Mouse (Mus musculus): ENCODE results near the gene Adamtsl4. TPM values are rescaled to one million over a fixed set of nuclear protein-coding genes. Genes with fewer than 3 reads are reported as not detected.

The Adamtsl4 gene
- polyA plus RNA-seq, 1 experiment from 2014 or later = 1.1 TPM

- WGBS = 72% methylated on average over 10 of the region's 10 CpGs
Measured at GRCm38 (mm10) chr3:95645313-95646235, 42.1 kb downstream of the Adamtsl4 start.

GRCm38 (mm10) chr3:95643097-95643496 is 44.6 kb downstream of the Adamtsl4 start:
- WGBS = 93% methylated on average over 7 of the region's 7 CpGs
- Histone ChIP-seq H3K27me3 (ENCODE audit: control insufficient read depth, insufficient read depth, low read length) (no peaks in the 10 kb centered on the region), H3K27ac (ENCODE audit: low read depth, low read length) (no peak overlapping the region), H3K4me2 (ENCODE audit: low read depth, low read length) (no peak overlapping the region), H3K4me3 (ENCODE audit: low read depth, low read length) (no peak overlapping the region), H3K9me3 (ENCODE audit: control insufficient read depth, low read length) (no peaks in the 10 kb centered on the region), H3K36me3 (ENCODE audit: control insufficient read depth, insufficient read depth, low read length) (no peaks in the 10 kb centered on the region), H3K9ac (replicated peaks; ENCODE audit: low read depth, low read length) (no peak overlapping the region), H3K4me1 (ENCODE audit: control insufficient read depth, insufficient read depth, low read length) (no peaks in the 10 kb centered on the region)
- no peak for ATAC-seq (ENCODE audit: low read depth)

More at GRCm38 (mm10) chr3:95645313-95646235, 42.1 kb downstream of the Adamtsl4 start:
- Histone ChIP-seq H3K4me1 (ENCODE audit: control insufficient read depth, insufficient read depth, low read length) (no peaks in the 10 kb centered on the region), H3K9me3 (ENCODE audit: control insufficient read depth, low read length) (no peaks in the 10 kb centered on the region), H3K27me3 (ENCODE audit: control insufficient read depth, insufficient read depth, low read length) (no peaks in the 10 kb centered on the region), H3K4me2 (ENCODE audit: low read depth, low read length) (no peak overlapping the region), H3K36me3 (ENCODE audit: control insufficient read depth, insufficient read depth, low read length) (no peaks in the 10 kb centered on the region), H3K4me3 (ENCODE audit: low read depth, low read length) (no peak overlapping the region), H3K27ac (ENCODE audit: low read depth, low read length) (no peak overlapping the region), H3K9ac (replicated peaks; ENCODE audit: low read depth, low read length) (no peak overlapping the region)
- no peak for ATAC-seq (ENCODE audit: low read depth)

GRCm38 (mm10) chr3:95639694-95640093 is 48.0 kb downstream of the Adamtsl4 start:
- ATAC-seq (ENCODE audit: low read depth) = no peak
- 96% methylated on average over 1 of the region's 1 CpGs for WGBS
- no peak overlapping the region for H3K4me2 ChIP-seq (ENCODE audit: low read depth, low read length)

GRCm38 (mm10) chr3:95636072-95636471 is 51.6 kb downstream of the Adamtsl4 start:
- Histone ChIP-seq H3K4me2 (ENCODE audit: low read depth, low read length) (no peak overlapping the region), H3K4me1 (ENCODE audit: control insufficient read depth, insufficient read depth, low read length) (no peaks in the 10 kb centered on the region), H3K36me3 (ENCODE audit: control insufficient read depth, insufficient read depth, low read length) (peaks cover 41% of the 10 kb centered on the region), H3K27me3 (ENCODE audit: control insufficient read depth, insufficient read depth, low read length) (no peaks in the 10 kb centered on the region), H3K9me3 (ENCODE audit: control insufficient read depth, low read length) (no peaks in the 10 kb centered on the region), H3K9ac (replicated peaks; ENCODE audit: low read depth, low read length) (no peak overlapping the region), H3K4me3 (ENCODE audit: low read depth, low read length) (no peak overlapping the region), H3K27ac (ENCODE audit: low read depth, low read length) (no peak overlapping the region)
- ATAC-seq (ENCODE audit: low read depth) = no peak
- WGBS = 88% methylated on average over 4 of the region's 4 CpGs

More at GRCm38 (mm10) chr3:95639694-95640093, 48.0 kb downstream of the Adamtsl4 start:
- Histone ChIP-seq H3K9ac (replicated peaks; ENCODE audit: low read depth, low read length) (no peak overlapping the region), H3K27me3 (ENCODE audit: control insufficient read depth, insufficient read depth, low read length) (no peaks in the 10 kb centered on the region), H3K36me3 (ENCODE audit: control insufficient read depth, insufficient read depth, low read length) (peaks cover 18% of the 10 kb centered on the region), H3K4me3 (ENCODE audit: low read depth, low read length) (no peak overlapping the region), H3K27ac (ENCODE audit: low read depth, low read length) (no peak overlapping the region), H3K4me1 (ENCODE audit: control insufficient read depth, insufficient read depth, low read length) (no peaks in the 10 kb centered on the region), H3K9me3 (ENCODE audit: control insufficient read depth, low read length) (no peaks in the 10 kb centered on the region)

GRCm38 (mm10) chr3:95635636-95636035 is 52.1 kb downstream of the Adamtsl4 start:
- Histone ChIP-seq H3K36me3 (ENCODE audit: control insufficient read depth, insufficient read depth, low read length) (peaks cover 45% of the 10 kb centered on the region), H3K4me3 (ENCODE audit: low read depth, low read length) (no peak overlapping the region), H3K4me1 (ENCODE audit: control insufficient read depth, insufficient read depth, low read length) (no peaks in the 10 kb centered on the region), H3K9ac (replicated peaks; ENCODE audit: low read depth, low read length) (no peak overlapping the region), H3K4me2 (ENCODE audit: low read depth, low read length) (no peak overlapping the region), H3K27me3 (ENCODE audit: control insufficient read depth, insufficient read depth, low read length) (no peaks in the 10 kb centered on the region), H3K27ac (ENCODE audit: low read depth, low read length) (no peak overlapping the region), H3K9me3 (ENCODE audit: control insufficient read depth, low read length) (no peaks in the 10 kb centered on the region)
- WGBS = 82% methylated on average over 4 of the region's 4 CpGs
- ATAC-seq (ENCODE audit: low read depth) = no peak

- no peak for ATAC-seq (ENCODE audit: low read depth)
- no peak overlapping the region for H3K27ac ChIP-seq (ENCODE audit: low read depth, low read length)
- 80% methylated on average over 12 of the region's 12 CpGs for WGBS
Measured at GRCm38 (mm10) chr3:95632648-95633588, 54.8 kb downstream of the Adamtsl4 start.

GRCm38 (mm10) chr3:95631304-95631703 is 56.4 kb downstream of the Adamtsl4 start:
- Histone ChIP-seq H3K4me2 (ENCODE audit: low read depth, low read length) (no peak overlapping the region), H3K9me3 (ENCODE audit: control insufficient read depth, low read length) (no peaks in the 10 kb centered on the region), H3K4me1 (ENCODE audit: control insufficient read depth, insufficient read depth, low read length) (peaks cover 9% of the 10 kb centered on the region), H3K4me3 (ENCODE audit: low read depth, low read length) (no peak overlapping the region), H3K27me3 (ENCODE audit: control insufficient read depth, insufficient read depth, low read length) (no peaks in the 10 kb centered on the region), H3K36me3 (ENCODE audit: control insufficient read depth, insufficient read depth, low read length) (peaks cover 71% of the 10 kb centered on the region), H3K9ac (replicated peaks; ENCODE audit: low read depth, low read length) (no peak overlapping the region), H3K27ac (ENCODE audit: low read depth, low read length) (no peak overlapping the region)
- 79% methylated on average over 6 of the region's 6 CpGs for WGBS
- ATAC-seq (ENCODE audit: low read depth) = no peak

More at GRCm38 (mm10) chr3:95632648-95633588, 54.8 kb downstream of the Adamtsl4 start:
- peaks cover 72% of the 10 kb centered on the region for H3K36me3 ChIP-seq (ENCODE audit: control insufficient read depth, insufficient read depth, low read length)
- H3K9me3 ChIP-seq (ENCODE audit: control insufficient read depth, low read length) = no peaks in the 10 kb centered on the region
- H3K4me3 ChIP-seq (ENCODE audit: low read depth, low read length) = no peak overlapping the region
- H3K4me1 ChIP-seq (ENCODE audit: control insufficient read depth, insufficient read depth, low read length) = no peaks in the 10 kb centered on the region
- no peak overlapping the region for H3K4me2 ChIP-seq (ENCODE audit: low read depth, low read length)
- no peak overlapping the region for H3K9ac ChIP-seq (replicated peaks; ENCODE audit: low read depth, low read length)
- no peaks in the 10 kb centered on the region for H3K27me3 ChIP-seq (ENCODE audit: control insufficient read depth, insufficient read depth, low read length)

- H3K4me1 ChIP-seq (ENCODE audit: control insufficient read depth, insufficient read depth, low read length) = peaks cover 14% of the 10 kb centered on the region
- no peak overlapping the region for H3K9ac ChIP-seq (replicated peaks; ENCODE audit: low read depth, low read length)
- no peak overlapping the region for H3K27ac ChIP-seq (ENCODE audit: low read depth, low read length)
- no peaks in the 10 kb centered on the region for H3K27me3 ChIP-seq (ENCODE audit: control insufficient read depth, insufficient read depth, low read length)
- H3K4me3 ChIP-seq (ENCODE audit: low read depth, low read length) = no peak overlapping the region
- ATAC-seq (ENCODE audit: low read depth) = no peak
- H3K4me2 ChIP-seq (ENCODE audit: low read depth, low read length) = no peak overlapping the region
- H3K36me3 ChIP-seq (ENCODE audit: control insufficient read depth, insufficient read depth, low read length) = peaks cover 68% of the 10 kb centered on the region
- no peaks in the 10 kb centered on the region for H3K9me3 ChIP-seq (ENCODE audit: control insufficient read depth, low read length)
- WGBS = 86% methylated on average over 3 of the region's 3 CpGs
Measured at GRCm38 (mm10) chr3:95630856-95631255, 56.9 kb downstream of the Adamtsl4 start.
